Mouse (Mus musculus) heart, adult 2 months (tissue): ENCODE data around the gene Spats2.

ENCODE experiments used
- CTCF ChIP-seq: fragments of 200-600 bp; IDR thresholded peaks from 2 replicates; pipeline ENCODE4 v1.8.1; 2022; ENCODE audit warnings: antibody characterized with exemption, mild to moderate bottlenecking, moderate library complexity
- POLR2A ChIP-seq: fragments of 200-500 bp; IDR thresholded peaks from 2 replicates; pipeline ENCODE4 v1.6.1; 2011; ENCODE audit warnings: mild to moderate bottlenecking, low read depth, low read length, control low read depth; ENCODE audit not compliant: insufficient read depth

DNA sequence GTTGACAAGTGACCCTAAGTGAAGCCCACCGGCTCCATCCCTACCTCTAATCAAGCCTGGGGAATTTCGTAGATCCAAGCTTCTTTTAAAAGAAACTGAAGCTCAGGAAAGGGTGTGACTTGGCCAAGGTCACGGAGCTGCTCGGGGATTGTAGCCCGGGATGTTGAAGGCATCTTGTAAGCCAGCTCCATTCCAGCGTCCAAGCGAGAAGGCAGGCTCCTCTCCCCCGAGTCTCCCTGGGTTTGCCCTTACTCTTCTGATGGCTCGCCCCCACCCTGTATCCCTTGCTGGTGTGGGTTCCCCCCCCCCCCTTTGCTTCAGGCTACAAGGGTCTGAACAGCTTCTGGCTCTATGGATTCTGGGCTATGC, 27.2 kb upstream of the Spats2 start:
- TF ChIP-seq CTCF (no peak), POLR2A (no peak)
